Mouse (Mus musculus) left cerebral cortex, adult 18-20 months (tissue): ENCODE data around the gene 1700016K19Rik. TPM values are rescaled to one million over a fixed set of nuclear protein-coding genes. Genes with fewer than 3 reads are reported as not detected.
A peak's percentile ranks its signal among the peaks of the same experiment; 100 is the strongest.

Experiments used
- DNase-seq, 2 experiments: peaks; one replicate each; pipeline ENCODE4 v3.0.0; 2021 to 2022; ENCODE audit warnings: low spot score in 2 of 2, mixed read lengths in 1 of 2
- total RNA-seq, 2 experiments: library from RNA; stranded (reverse); gene quantifications; 2 replicates each; pipeline ENCODE4 v1.2.3; 2021

The 1700016K19Rik gene
- total RNA-seq, 2 experiments from 2014 or later = 2.3 to 4.8 TPM

- no peak for DNase-seq
Measured at GRCm38 (mm10) chr11:76033359-76033758, 33.6 kb downstream of the 1700016K19Rik start.

DNA sequence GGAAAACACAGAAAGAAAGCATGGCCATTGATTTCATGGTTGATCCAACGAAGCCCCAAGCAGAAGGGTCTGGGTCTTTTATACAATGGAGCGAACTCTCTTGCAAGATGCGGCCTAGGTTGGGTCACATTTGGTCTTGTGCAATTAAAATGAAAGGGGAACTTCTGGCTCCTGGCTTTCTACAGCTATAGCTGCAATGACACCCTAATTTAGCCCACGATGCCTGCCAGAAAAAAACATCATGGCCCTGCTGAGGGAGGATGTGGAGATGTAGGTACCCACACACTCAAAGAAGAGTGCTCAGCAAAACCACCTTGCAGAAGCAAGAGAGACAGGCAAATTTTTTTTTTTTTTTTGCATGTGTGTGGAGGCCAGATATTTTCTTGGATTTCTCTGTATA lies 34.1 kb downstream of the 1700016K19Rik start:
- peak in 1 of 2 experiments; percentile 39 for DNase-seq

DNA sequence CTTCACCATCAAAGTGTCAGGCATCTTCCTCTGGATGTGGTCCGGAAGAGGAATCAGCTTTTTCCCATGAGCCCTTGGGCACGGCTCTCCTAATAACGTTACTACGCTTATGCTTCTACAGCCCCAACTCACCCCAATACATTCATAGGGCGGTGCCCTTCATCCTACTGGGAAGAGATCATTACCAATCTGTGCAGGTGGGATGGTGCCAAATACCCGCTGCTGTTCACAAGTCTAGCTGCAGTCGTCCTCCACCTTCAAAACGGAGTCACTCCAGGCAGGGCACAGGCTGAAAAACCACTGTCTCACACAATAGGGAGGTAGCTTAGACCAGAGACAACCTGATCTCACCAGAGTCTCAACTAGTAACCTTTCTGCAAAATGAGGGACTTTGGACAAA lies 35.5 kb downstream of the 1700016K19Rik start:
- no peak for DNase-seq

GRCm38 (mm10) chr11:76037581-76038294 lies 38.0 kb downstream of the 1700016K19Rik start:
- no peak for DNase-seq

DNA sequence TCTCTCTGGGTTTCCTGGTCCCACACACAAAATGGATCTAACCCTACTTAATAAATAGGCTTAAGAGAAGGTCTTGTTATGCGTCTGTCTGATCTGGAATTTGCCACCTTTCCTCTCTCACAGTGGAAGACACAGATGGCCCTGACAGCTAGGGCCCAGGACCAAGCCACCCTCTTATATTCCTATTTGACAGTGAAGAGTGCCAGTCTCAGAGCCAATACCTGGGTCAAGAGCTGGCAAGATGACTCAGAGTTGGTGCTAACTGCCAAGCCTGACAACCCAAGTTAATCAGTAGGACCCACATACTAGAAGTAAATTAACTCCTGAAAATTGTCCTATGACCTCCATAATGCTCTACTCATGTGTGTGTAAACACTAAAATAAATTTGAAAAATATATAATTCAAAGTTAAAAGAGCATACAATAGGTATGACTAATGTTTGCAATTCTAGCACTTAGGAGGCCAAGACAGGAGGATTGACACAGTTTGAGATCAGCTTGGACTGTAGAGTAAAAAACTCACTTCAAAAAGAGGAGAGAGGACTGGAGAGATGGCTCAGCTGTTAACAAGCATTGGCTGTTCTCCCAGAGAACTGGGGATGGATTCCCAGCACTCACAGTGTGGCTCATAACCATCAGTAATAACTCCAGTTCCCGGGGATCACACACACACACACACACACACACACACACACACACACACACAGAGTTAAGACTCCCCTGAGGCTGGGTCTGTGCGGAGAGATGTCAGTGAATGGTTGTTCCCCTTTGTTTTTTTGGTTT lies 39.8 kb downstream of the 1700016K19Rik start:
- no peak for DNase-seq

- no peak for DNase-seq
Measured at GRCm38 (mm10) chr11:76040106-76040505, 40.4 kb downstream of the 1700016K19Rik start.

- no peak for DNase-seq
Measured at GRCm38 (mm10) chr11:76040761-76041376, 41.2 kb downstream of the 1700016K19Rik start.

DNA sequence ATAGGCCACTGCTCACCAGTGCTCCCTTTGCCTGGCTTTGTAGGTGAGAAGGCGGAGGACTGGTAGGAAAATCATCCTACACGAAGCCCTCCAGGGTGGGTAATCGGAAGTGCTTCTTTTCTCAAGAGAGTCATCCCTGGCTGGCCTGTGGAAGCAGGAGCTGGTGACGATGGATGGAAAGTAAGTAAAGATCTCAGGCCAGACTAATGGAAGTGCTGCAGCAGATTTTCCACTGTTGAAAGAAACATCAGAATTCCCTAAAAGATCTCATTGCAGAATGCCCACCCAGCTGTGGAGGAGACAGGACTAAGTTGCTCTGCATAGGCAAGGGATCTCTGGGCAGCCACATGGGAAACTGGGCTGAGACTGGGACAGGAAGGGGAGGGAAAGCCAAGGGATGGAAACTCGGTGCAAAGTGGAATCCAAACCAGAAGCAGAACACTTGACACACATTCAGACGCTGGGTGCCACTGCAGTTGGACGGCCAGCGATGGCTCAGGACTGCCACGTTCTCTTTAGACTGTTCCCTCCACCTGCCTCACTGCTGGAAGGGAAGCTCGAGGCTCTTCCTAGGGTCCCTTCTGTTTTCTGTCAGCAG lies 42.4 kb downstream of the 1700016K19Rik start:
- no peak for DNase-seq

DNA sequence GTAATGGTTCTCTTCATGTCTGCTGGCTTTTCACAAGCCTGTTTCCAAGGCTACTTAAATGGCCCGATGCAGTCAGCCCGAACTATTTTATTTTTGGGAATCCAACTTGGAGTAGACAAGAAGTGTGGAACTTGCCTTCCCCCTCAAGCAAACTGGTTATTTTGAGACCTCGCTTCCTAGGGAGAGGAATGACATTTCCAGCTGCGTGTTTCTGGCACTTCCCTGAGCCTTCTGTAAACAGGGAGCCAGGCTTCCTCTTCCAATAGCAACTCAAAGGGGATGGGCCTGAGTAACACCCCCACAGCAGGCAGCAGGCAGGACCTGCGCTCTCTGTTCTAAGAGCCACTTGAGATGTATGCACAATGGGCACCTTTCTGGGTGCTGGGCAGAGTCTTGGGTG lies 43.2 kb downstream of the 1700016K19Rik start:
- peak; percentile 38 to 64 for DNase-seq

DNA sequence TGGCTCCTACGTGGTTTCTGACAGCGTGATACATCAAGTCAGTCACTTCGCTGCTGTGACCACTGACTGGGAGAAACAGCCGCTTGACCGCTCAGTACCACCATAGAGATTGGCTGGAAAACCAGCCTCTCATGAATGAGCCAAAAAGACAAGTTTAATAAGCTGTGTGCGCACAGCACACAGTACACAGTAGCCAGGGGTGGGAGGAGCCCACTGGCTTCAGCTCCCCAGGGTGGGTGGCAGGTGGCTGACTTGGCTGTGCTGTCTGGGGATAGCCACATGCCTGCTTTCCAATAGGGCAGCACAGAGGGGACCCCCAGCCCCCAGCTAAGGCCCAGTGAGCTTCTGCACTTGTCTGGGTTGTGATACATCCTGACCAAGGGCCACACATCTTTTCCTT lies 44.8 kb downstream of the 1700016K19Rik start:
- no peak for DNase-seq

GRCm38 (mm10) chr11:76045367-76045766 lies 45.7 kb downstream of the 1700016K19Rik start:
- DNase-seq = no peak

DNA sequence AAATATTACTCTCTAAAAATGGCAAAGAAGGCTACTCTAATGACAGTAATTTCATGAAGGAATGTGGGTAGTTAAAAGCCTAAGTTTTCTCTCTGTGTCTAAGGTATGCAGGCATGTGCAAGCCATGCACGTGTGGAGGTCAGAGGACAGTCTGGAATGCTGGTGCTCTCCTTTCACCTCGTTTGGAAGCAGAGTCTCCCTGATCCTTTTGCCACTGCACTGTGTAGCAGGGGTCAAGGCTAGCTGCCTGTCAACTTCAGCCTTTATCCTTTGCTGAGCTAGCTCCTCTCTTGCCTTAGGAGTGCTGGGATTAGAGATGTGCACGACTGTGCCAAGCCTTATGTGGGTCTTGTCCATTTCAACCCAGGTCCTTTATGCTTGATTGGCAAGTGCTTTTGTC lies 50.8 kb downstream of the 1700016K19Rik start:
- DNase-seq = no peak

DNA sequence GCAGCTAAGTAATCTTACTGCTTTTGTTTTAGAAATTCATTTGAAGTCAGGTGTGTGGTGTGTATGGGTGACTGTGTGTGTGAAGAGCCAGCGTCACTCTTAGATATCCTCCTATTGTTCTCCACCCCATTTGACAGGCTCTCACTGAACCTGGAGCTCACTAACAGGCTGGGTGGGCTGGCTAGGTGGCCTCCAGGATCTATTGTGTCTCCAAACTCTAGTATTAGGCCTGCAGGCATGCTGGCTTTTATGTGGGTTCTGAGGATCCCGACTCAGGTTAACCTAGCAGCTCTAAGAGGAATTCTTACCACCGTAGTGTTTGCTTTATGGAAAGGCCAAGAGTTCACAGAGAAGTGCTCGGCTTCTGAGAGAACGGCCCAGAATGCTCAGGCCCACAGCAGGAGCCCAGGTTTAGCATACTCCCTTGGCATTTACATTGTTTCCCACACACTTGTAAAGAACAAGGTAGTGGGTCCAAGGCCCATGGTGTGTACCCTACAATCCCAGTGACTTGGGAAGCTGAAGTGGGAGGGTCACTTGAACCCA lies 51.3 kb downstream of the 1700016K19Rik start:
- DNase-seq = no peak

DNA sequence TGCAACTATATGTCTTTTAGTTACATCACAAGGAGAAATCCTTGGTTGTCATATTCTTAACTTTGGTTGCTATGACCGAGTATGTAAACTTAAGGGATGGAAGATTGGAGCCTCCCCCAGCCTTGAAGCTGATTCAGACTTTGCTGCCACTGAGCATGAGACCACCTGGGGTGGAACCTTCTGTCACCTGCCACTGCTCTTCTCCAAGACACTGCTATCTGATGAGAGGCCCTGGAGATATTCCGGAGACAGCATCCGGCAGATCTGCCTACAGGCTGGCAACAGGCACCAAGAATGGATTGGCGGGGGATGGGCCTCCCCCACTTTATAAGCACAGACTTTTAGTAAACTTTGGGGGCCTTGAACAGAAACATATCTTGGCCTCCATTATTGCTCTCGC lies 52.8 kb downstream of the 1700016K19Rik start:
- DNase-seq = no peak

Other genes with a start within 250 kb of the 1700016K19Rik start
- 10 to 100 TPM; 18.9 to 23.4 TPM for gene Doc2b, start 203.9 kb upstream of the 1700016K19Rik start, total RNA-seq
- 1 to 10 TPM; 1.9 to 2.7 TPM for gene Rph3al, start 61.5 kb upstream of the 1700016K19Rik start, total RNA-seq
- 1 to 10 TPM; 7.9 to 8.4 TPM for gene Rflnb, start 27.9 kb downstream of the 1700016K19Rik start, total RNA-seq
- 10 to 100 TPM; 84.5 to 85.1 TPM for gene Vps53, start 179.7 kb downstream of the 1700016K19Rik start, total RNA-seq
- gene Fam57a, start 179.8 kb downstream of the 1700016K19Rik start, total RNA-seq = 10 to 100 TPM; 16.8 to 17.4 TPM
- 1 to 10 TPM in 1 of 2 experiments, under 1 TPM in 1; 0.70 to 1.3 TPM for gene Dbil5, start 217.7 kb downstream of the 1700016K19Rik start, total RNA-seq
- gene Gemin4, start 217.8 kb downstream of the 1700016K19Rik start, total RNA-seq = 1 to 10 TPM; 5.6 to 7.7 TPM
- gene Mrm3, start 243.8 kb downstream of the 1700016K19Rik start, total RNA-seq = 10 to 100 TPM; 18.6 to 20.9 TPM
- gene Glod4, start 243.8 kb downstream of the 1700016K19Rik start, total RNA-seq = 10 to 100 TPM; 52.9 to 60.4 TPM